Mouse (Mus musculus): ENCODE measurements around the gene Gdf11. TPM values are rescaled to one million over a fixed set of nuclear protein-coding genes. Genes with fewer than 3 reads are reported as not detected.

Gene Gdf11
- total RNA-seq, 2 experiments from 2014 or later: not detected

DNA sequence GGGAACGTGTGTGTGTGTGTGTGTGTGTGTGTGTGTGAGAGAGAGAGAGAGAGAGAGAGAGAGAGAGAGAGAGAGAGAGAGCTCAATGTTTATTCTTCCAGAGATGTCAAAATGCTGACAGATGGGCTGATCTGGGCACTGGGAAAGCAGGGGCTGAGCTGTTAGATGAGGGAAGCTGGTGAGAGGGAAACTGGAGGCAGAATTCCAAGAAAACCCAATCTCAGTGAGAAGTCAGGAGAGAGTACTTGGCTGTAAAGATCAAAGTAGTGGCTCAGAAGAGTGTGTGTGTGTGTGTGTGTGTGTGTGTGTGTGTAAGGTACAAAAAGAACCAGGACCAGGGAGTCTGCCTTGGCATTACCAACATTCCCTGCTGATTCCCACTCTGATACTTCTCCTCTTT lies 6.0 kb upstream of the Gdf11 start:
- ATAC-seq (replicated peaks; ENCODE audit: low FRiP score, poor library complexity, severe bottlenecking): no peak

DNA sequence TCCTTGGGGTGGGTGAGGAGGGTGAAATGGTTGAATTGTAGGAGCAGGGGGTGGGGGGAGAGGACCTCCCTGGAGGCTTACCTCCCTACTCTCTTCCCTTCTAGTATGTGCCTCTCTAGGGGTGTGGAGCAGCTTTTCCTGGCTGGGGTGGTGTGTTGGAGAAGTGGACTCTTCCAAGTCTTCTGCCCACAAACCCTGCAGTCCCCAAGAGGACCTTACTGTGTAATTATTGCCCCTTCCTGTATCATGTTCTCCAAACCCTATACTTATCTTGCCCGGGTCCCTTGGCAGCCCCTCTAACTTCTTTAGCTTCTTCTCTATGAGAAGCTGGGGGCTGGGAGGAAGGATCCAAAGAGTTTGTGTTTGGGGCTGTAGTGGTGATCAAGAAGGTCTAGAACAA lies 5.3 kb upstream of the Gdf11 start:
- ATAC-seq (replicated peaks; ENCODE audit: low FRiP score, poor library complexity, severe bottlenecking): no peak

DNA sequence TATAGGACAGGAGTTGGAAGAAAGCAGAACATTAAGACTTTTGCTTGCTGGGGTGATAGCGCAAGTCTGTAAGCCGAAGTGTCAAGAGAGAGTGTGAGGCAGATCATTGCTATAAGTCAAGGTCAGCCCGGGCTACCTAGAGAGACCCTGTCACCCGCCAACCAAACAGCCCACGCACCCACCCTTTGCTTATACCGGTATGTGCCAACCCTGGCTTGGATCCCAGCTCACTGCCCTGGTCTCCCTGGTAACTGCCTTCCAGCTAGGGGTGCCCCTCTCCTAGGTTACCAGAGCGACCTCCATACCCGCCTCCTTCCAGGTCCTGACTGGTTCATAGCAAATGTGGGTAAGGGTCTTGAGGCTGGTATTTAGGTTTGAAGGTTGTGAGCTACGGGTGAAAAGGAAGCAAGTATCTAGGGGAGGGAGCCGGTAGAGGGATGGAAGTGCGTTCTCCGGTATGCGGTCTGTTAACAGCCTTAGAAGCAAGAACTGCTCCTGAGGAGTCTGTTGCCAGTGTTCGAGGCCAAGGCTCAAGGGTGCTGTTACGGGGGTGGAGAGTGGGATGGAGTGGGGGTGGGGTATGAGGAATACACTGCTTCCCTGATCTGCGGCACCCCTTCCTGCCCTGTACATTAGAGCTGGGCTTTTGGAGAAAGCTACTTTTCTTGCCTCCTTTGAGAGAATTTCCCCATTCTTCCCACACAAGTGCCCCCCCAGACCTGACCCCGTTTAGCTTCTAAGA lies 4.6 kb upstream of the Gdf11 start:
- ATAC-seq (replicated peaks; ENCODE audit: low FRiP score, poor library complexity, severe bottlenecking): no peak

DNA sequence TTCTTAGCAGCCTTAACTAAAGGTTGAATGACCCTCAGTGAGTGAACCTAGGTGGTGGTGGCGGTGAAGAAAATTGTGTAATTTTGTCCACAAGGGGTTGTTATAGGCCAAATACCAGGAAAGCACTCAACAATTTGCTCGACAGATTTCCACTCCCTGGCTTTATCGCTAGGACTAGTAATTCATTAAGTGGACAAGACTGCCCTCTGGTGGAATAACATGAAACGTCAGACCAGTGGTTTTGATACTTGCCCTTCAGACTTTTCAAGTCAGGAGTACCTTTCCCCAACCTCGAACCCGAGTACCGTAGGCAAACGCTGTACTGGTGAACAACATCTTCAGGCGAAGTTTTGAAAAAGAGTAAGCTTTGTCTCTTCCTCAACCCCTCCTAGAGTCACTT lies 3.9 kb upstream of the Gdf11 start:
- peak; percentile 59; the same call in 1 of the 2 replicates for ATAC-seq (replicated peaks; ENCODE audit: low FRiP score, poor library complexity, severe bottlenecking)

DNA sequence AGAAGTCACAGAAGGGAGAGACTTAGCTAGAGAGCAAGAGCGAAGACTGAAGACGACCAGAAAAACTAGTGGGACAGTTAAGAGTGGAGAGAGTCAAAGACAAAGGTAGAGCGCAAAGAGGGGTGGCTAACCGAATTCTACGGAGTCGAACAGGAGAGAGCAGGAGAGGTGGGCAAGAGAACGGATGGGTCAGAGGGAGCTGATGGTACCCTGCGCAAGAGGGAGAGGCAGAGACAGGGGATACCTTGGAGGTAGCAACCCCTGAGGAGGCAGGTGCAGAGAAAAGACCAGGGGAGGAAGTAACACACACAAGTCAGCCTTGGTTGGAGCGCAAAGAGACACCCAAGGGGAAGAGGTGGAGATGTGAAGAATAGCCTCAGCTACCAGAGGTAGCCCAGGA lies 728 bp upstream of the Gdf11 start:
- ATAC-seq (replicated peaks; ENCODE audit: low FRiP score, poor library complexity, severe bottlenecking): no peak

DNA sequence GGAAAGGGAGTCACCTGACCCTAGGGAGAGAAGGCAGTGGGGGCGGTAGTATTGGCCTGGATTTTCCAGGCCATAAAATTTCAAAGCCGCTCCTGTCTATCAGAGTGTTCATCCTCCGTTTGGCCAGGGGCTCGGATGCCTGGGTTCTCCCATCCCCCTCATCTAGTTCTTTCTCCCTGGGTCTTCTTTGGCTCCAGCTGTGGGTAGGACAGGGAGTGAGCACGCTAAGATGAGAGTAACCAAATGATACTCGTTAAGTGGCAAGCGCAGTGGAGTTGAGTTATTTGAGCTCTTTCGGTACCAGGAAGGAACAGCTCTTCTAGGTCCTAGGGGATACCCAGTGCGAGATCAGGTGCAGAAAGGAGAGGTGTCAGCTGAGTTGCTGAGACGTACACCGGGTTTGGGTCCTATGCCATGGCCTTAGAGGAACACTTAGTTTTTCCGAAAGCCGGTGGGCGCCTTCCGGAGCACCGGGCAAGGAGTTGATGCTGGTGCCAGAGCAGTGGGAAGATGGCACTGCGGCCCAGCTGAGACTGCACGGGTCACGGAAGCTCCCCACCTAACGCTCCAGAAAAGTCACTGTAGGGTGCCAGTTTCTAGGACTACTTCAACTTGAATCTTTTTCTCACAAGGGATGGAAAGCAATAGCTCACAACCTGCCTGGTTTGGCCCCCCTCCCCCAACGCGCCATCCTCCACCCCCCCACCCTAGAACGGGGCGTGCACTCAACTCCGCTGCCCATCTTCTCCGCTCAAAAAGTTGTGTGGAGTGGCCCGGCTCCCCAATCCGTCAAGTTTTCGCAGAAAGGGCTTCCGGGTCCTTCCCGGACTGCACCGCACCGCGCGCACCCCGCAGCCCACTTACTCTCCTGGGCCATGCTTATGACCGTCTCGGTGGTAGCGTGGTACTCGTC lies 879 bp downstream of the Gdf11 start:
- no peak for ATAC-seq (replicated peaks; ENCODE audit: low FRiP score, poor library complexity, severe bottlenecking)

DNA sequence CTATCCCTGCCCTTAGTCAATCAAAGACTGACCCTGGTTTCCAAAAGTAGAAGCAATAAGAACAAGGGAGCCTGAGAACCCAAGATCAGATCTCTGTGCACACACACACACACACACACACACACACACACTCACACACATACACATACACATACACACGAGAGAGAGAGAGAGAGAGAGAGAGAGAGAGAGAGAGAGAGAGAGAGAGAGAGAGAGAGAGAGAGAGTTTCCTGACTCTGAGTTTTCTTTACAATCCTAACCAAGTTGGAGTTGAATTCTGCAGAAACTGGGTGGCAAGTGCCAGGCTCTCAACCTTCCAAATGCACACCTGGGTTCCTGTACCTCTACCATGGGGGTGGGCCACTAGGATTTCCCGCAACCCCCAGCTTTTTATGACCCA lies 1.7 kb downstream of the Gdf11 start:
- no peak for ATAC-seq (replicated peaks; ENCODE audit: low FRiP score, poor library complexity, severe bottlenecking)

DNA sequence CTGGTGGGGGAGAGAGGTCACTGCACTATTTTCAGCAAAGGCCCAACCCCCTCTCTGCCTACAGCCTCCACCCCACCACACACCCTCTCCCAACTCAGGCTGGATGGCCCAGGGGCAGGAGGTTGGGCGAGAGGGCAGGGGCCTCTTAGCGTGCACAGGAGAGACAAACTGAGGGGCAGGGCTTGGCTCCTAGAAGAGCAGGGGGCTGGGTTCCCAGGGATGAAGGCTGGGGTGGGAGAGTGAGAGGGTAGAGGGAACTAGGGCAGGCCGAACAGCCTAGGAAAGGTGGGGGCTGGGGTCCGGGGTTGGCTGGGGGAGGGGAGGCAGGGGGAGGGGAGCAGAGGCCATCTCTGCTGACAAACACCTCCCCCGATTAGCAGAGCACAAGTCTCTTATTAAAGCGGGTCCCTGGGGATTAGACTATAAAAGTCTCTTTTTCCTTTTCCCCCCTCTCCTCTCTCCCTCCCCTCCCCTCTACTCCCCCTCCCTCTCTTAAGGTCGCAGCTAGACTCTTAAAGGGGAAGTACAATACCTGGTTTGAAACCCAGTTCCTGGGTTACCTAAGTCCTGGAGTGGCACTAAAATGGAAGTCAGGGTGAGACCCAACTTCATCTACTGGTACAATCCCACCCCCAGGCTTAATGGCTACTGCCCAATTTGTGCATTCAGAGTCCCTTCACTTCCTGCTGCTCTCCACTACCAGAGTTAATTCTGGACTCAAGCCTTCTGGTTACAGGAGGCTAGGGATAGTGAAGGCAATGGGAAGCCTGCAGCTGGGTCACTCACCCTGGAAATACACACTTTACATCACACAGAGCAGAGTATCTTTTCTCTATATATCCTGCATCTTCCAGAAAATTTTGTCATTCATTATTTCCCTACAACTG lies 2.3 kb downstream of the Gdf11 start:
- no peak for ATAC-seq (replicated peaks; ENCODE audit: low FRiP score, poor library complexity, severe bottlenecking)

DNA sequence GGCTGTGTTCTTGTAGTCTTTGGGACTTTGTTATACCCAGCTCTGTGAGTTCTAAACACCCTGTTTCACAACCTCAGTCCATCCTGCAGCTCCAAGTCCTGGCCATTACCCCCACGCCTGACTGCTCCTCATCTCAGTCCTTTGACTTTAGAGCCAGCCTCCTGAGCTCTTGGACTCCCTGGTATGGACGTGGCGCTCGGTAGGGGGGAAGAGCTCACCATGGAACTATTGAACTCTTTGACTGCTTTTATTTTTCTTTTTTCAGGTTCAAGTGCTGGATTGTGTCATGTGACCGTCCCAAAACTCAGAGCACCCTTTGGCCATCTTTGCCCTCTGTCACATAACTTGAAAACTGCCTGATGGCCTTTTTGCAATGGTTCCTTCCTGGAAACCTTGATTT lies 9.5 kb downstream of the Gdf11 start:
- ATAC-seq (replicated peaks; ENCODE audit: low FRiP score, poor library complexity, severe bottlenecking): no peak

DNA sequence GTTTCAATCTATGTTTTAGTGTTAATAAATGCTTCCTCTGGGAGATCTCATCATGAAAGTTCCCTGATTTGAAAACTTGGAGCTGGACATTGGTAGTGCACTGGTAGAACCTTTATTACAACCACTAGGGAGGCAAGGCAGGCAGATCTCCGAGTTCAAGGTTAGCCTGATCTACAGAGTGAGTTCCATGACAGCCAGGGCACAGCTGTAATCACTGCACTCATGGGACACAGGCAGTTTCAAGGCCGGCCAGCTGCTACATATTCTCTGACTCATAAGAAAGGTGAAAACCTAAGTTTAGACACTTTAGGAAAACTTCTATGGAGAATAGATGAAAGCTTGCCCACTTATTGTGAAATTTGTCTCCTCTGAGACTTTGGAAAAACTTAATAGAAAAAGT lies 12.7 kb downstream of the Gdf11 start:
- no peak for ATAC-seq (replicated peaks; ENCODE audit: low FRiP score, poor library complexity, severe bottlenecking)

DNA sequence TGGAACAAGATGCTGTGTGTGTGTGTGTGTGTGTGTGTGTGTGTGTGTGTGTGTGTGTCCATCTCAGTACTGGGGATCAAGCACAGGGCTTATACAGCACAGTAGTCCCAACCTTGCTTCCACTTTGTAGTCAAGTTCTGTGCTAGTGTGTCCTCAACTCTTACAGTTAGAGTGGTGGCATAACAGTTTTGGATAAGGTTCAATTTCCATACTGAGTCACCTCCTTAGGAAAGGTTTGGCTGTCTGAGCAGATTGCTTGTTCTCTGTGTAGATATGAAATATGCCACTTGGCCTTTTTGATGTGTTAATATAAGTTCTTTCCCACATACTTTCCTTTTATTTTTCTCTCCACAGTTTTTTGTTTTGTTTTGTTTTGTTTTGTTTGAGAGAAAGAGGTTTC lies 13.2 kb downstream of the Gdf11 start:
- no peak for ATAC-seq (replicated peaks; ENCODE audit: low FRiP score, poor library complexity, severe bottlenecking)

DNA sequence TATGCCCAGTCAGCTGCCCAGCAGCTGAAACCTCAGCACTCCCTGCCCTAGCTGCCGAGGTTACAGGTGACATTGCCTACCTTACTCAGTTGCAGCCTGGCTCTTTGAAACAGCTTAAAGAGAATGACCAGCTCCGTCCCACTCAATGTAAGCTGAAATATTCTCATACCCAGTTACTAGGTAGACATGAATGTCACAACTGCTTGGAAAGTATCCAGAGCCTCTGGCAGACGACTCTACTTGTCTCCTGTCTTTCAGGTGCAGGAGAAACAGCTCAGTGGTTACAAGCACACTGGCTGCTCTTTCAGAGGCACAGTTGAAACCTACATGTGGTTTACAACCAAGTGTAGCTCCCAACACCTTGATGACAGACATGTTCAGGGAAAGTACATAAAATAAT lies 21.2 kb downstream of the Gdf11 start:
- ATAC-seq (replicated peaks; ENCODE audit: low FRiP score, poor library complexity, severe bottlenecking): no peak

DNA sequence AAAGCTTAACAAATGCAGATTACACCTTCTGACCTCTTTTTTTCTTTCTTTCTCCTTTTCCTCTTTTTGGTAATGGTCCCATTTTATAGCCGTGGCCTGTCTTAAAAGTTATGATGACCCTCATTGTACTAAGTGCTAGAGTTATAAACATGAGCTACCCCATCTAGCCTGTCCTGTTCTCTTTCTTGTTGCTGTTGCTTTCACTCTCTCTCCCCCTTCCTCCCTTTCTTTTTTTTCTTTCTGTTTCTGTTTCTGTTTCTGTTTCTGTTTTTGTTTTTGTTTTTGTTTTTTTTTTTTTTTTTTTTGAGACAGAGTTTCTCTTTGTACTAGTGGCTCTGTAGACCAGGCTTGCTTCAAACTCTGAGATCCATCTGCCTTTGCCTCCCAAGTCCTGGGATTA lies 25.0 kb downstream of the Gdf11 start:
- ATAC-seq (replicated peaks; ENCODE audit: low FRiP score, poor library complexity, severe bottlenecking): no peak

DNA sequence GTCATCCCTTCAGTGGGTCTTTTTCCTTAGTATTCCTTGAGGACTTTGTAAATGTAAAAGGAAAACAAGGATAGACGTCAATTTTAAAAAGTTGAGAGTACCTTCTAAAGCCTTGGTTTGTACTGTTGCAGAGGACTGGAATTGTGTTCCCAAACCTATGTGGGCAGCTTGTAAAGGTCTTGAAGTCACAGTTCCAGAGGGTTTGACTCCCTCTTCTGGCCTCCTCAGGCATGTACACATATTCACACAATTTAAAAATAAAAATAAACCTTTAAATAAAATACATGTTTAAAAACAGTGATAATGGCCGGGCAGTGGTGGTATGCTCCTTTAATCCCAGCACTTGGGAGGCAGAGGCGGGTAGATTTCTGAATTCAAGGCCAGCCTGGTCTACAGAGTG lies 25.5 kb downstream of the Gdf11 start:
- ATAC-seq (replicated peaks; ENCODE audit: low FRiP score, poor library complexity, severe bottlenecking): no peak

DNA sequence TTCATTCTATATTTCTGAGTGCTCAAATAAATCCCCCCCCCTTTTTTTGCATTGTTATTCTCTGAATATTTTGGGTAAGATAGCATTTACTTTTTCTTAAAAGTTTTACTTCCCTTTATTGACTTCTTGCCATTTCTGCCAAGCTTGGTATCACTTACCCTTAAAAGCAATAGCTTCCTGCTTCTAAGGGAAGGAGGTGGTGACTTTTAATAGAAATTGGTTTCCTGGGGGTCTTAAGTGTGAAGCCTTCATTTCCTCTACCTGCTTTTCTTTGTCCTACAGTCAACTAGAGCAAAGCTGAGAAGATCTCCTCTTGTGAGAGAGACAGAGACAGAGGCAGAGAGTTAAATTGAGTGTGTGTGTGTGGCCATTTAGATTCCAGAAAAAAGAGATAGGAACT lies 30.3 kb downstream of the Gdf11 start:
- no peak for ATAC-seq (replicated peaks; ENCODE audit: low FRiP score, poor library complexity, severe bottlenecking)

DNA sequence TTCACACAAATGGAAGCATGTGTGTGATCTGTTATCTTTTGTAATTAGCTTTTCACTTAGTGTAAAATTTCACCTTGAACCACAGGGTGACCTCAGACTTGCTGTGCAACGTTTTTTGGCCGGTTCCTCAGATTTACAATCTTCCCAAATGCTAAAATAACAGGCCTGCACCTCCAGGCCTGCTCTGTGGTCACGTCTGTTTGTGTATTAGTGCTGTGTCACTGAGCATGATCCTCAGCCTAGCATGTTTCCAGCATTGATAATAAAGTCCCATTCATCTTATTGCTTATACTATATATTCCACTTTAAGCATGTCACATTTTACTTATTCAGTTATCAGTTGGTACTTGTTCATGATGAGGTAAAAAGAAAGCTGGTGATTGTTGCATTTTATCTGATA lies 41.2 kb downstream of the Gdf11 start:
- ATAC-seq (replicated peaks; ENCODE audit: low FRiP score, poor library complexity, severe bottlenecking): no peak

DNA sequence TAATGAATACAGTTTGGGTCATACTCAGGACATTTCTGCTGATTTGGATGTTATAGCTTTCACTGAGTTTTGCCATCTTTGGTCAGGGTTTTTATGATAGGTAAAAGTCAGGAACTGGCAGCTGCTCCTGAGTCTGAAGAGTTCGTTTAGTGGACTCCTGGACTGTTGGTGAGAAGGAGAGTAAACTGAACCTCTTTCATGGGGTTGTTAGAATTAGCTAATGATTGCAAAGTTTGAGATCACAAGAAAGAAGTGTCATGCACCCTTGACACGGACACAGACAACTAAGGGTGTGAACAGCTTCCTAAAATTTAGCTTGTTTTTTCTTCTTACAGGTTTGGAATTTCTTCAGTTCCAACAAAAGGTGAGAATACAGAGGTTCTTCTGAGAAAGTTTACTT lies 43.1 kb downstream of the Gdf11 start:
- ATAC-seq (replicated peaks; ENCODE audit: low FRiP score, poor library complexity, severe bottlenecking): no peak

DNA sequence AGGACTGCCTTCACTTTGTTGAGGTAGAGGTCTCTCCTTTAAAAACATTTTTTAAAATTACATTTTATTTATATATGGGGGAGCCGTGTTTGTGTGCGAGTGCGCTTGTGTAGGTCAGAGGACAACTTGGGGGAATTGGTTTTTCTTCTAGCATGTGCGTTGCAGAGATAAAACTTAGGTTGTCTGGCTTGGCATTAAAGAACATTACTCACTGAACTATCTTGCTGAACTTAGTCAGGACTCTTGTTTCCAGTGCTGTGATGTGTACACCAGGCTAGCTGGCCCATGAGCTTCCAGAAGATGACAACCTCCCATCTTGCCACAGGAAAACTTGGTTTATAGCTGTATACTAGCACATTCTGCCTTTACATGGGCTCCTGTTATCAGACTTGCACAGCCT lies 44.9 kb downstream of the Gdf11 start:
- no peak for ATAC-seq (replicated peaks; ENCODE audit: low FRiP score, poor library complexity, severe bottlenecking)

DNA sequence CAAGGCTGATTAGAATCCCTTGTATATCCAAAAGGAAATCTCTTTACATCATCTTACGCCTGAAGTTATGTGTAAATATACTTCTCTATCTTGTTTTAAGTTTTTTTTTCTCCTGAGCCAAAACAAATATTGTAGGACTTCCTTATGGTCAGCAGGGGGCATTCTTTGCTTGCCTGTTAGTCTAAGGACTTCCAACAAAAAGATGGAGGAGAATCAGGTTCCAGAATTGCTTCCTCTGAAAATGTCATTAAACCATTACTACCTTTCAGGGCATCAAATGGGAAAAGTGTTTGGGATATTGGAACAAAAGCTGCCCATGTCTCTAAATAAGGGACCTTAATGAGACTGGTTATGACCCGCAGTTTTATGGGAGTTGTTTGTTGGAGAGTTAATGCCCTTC lies 46.0 kb downstream of the Gdf11 start:
- no peak for ATAC-seq (replicated peaks; ENCODE audit: low FRiP score, poor library complexity, severe bottlenecking)

DNA sequence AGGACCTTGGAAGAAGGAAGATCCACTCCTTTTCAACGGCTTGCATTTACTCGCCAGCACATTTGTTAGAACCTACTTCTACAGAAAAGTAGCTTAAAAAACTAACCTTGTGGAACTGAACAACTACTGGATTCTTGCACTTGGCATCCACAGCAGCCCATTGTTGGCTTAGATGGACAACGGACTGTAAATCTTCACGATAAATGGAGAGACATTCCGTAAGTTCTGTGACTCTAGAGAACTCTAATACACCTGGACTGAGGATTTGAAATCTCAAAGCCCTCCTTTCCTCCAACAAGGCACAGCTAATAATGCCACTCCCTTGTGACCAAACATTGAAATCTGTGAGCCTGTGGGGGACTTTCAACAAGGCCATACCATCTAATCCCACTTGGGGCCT lies 48.3 kb downstream of the Gdf11 start:
- ATAC-seq (replicated peaks; ENCODE audit: low FRiP score, poor library complexity, severe bottlenecking): no peak

All from erythroid progenitor cell, adult 5-6 weeks (primary cell).